Mouse (Mus musculus) A20 (cell line): ENCODE data around the gene Kank3.
"Not testable (repeated sequence)": the region's sequence is repeated elsewhere in the genome, so short reads cannot be mapped to it uniquely, and the experiment has no call there.

Source experiments
- DNase-seq: peaks from one replicate; pipeline ENCODE4 v3.0.0-alpha.2; 2011; ENCODE audit warnings: low read depth, low spot score

The Kank3 gene

GRCm38 (mm10) chr17:33807181-33807888 is 3.0 kb upstream of the Kank3 start:
- DNase-seq = no peak

GRCm38 (mm10) chr17:33808192-33808591 is 2.1 kb upstream of the Kank3 start:
- no peak for DNase-seq

- peak; percentile 23 for DNase-seq
These were observed 810 bp downstream of the Kank3 start for GRCm38 (mm10) chr17:33811142-33811516.

- DNase-seq = peak; percentile 58
These were observed 2.2 kb downstream of the Kank3 start for GRCm38 (mm10) chr17:33812475-33812874.

- peak; percentile 52 for DNase-seq
These were observed 2.7 kb downstream of the Kank3 start for GRCm38 (mm10) chr17:33812990-33813389.

- DNase-seq = no peak
These were observed 5.1 kb downstream of the Kank3 start for GRCm38 (mm10) chr17:33815399-33815798.

GRCm38 (mm10) chr17:33816612-33817011 is 6.3 kb downstream of the Kank3 start:
- no peak for DNase-seq

- peak; percentile 99 for DNase-seq
These were observed 7.1 kb downstream of the Kank3 start for GRCm38 (mm10) chr17:33817184-33817968.

- DNase-seq = no peak
These were observed 7.8 kb downstream of the Kank3 start for GRCm38 (mm10) chr17:33817969-33818643.

GRCm38 (mm10) chr17:33822436-33822959 is 12.2 kb downstream of the Kank3 start:
- peak; percentile 16 for DNase-seq

GRCm38 (mm10) chr17:33823171-33823570 is 12.9 kb downstream of the Kank3 start:
- not testable (repeated sequence) for DNase-seq

GRCm38 (mm10) chr17:33824084-33824996 is 14.0 kb downstream of the Kank3 start, which contains the start of the genes Rps28 and Ndufa7:
Gene Rps28 (minus strand): TSS chr17:33824562.
Gene Ndufa7 (plus strand): TSS chr17:33824572.
- peak; percentile 96 for DNase-seq

GRCm38 (mm10) chr17:33824997-33825330 is 14.6 kb downstream of the Kank3 start:
- DNase-seq = peak; percentile 26

GRCm38 (mm10) chr17:33825462-33825861 is 15.1 kb downstream of the Kank3 start:
- peak; percentile 9 for DNase-seq

GRCm38 (mm10) chr17:33826850-33827249 is 16.5 kb downstream of the Kank3 start:
- DNase-seq = peak; percentile 74

GRCm38 (mm10) chr17:33828892-33829291 is 18.6 kb downstream of the Kank3 start:
- DNase-seq = no peak

- DNase-seq = no peak
These were observed 19.2 kb downstream of the Kank3 start for GRCm38 (mm10) chr17:33829561-33829960.

GRCm38 (mm10) chr17:33842966-33843795 is 32.9 kb downstream of the Kank3 start, which contains the start of gene Cd320:
Gene Cd320 (plus strand): TSS chr17:33843091.
- peak; percentile 94 for DNase-seq

- DNase-seq = no peak
These were observed 33.9 kb downstream of the Kank3 start for GRCm38 (mm10) chr17:33844196-33844595.

- DNase-seq = no peak
These were observed 37.8 kb downstream of the Kank3 start for GRCm38 (mm10) chr17:33848139-33848538.
